Mouse (Mus musculus): Measurements from ENCODE around the gene Srrd. TPM values are rescaled to one million over a fixed set of nuclear protein-coding genes. Genes with fewer than 3 reads are reported as not detected.

Srrd gene
- total RNA-seq, 2 experiments from 2014 or later: 21.4 to 30.4 TPM

- no peak overlapping the region for H3K4me3 ChIP-seq
- DNase-seq (ENCODE audit: low spot score in 2 of 2): no peak
- H3K27ac ChIP-seq: peak overlapping the region; percentile 75; the same call in 1 of the 2 replicates
- no peak for TF ChIP-seq CTCF (conservative IDR thresholded peaks at IDR 0.05)
Observed at GRCm38 (mm10) chr5:112300112-112300511, 42.7 kb downstream of the Srrd start.

- no peak for DNase-seq (ENCODE audit: low spot score in 2 of 2)
- peak overlapping the region; percentile 72 for H3K27ac ChIP-seq
- TF ChIP-seq CTCF (conservative IDR thresholded peaks at IDR 0.05): no peak
- H3K4me3 ChIP-seq: no peak overlapping the region
Observed at GRCm38 (mm10) chr5:112299399-112299798, 43.4 kb downstream of the Srrd start.

DNA sequence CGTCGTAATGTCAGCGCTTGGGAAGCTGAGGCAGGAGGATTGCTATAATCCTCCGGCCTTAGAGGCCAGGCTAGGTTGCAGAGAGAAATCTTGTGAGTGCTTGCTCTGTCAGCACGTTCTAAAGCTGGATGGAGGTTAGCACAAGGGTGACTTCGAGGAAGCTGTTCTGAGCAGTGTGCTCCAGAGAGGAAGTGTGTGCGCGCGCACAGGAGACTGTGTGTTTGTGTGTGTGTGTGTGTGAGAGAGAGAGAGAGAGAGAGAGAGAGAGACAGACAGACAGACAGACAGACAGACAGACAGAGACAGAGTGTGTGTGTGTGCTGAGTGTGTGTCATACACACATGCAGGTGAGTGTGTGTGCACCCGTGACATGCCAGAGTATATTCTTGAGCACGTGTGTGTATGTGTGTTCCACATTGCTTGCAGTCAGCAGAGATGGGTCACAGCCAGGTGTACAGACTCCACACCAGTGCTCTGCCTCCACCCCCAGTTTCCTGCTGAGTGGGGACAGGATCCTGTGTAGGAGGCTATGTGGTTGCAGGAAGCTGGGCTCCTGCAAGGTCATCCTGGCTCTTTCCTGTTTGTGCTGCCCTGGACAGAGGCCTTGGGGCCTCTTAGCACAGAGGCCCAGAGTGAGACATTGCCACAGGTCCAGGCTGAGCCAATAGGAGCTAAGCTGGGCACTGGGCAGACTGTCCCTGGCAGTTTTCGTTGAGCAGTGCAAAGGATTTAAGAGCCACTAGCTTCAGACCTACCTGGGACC is 44.4 kb downstream of the Srrd start:
- Histone ChIP-seq H3K27ac (peak overlapping the region; percentile 72), H3K4me3 (no peak overlapping the region)
- no peak for TF ChIP-seq CTCF (conservative IDR thresholded peaks at IDR 0.05)
- no peak for DNase-seq (ENCODE audit: low spot score in 2 of 2)

DNA sequence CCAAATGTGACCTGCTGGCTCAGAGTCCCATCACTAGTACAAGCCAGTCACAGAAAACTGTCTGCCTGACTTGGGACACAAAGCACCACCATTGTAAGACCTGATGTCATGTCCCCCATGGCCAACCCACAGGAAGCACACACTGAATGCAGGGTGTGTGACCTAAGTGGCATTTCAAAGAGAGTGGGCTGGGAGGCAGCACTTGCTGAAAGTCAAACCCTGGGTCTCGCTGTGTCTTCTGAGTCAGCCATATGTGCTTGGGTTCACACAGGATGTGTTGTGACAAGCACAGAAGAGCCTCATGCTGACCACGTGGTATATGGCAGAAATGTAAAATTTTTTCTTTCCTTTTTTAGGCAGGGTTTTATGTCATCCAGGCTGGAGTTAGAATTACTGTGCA is 45.6 kb downstream of the Srrd start:
- DNase-seq (ENCODE audit: low spot score in 2 of 2): no peak
- no peak for TF ChIP-seq CTCF (conservative IDR thresholded peaks at IDR 0.05)
- Histone ChIP-seq H3K27ac (peak overlapping the region; percentile 67), H3K4me3 (no peak overlapping the region)

GRCm38 (mm10) chr5:112296404-112297181 is 46.2 kb downstream of the Srrd start:
- H3K4me3 ChIP-seq: no peak overlapping the region
- H3K27ac ChIP-seq: peak overlapping the region; percentile 75
- DNase-seq (ENCODE audit: low spot score in 2 of 2): no peak
- no peak for TF ChIP-seq CTCF (conservative IDR thresholded peaks at IDR 0.05)

DNA sequence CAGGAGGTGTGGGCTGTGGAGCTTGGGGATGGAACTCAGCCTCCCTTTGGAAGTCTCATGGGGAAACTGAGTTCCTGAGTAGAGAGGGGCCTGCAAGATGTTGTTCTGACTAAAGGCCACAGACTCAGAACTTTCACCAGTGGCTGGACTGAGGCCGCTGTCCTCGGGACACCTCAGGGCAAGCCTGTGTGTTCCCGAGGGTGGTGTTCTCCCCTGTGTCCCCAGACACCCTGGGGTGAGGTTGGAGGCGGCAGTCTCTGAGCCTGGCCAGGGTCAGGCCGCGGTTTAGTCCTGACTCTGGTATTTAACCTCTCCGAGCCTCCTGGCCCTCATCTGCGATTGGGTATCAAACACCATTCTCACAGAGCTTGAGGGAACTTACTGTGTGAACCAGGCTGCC is 47.3 kb downstream of the Srrd start:
- Histone ChIP-seq H3K4me3 (no peak overlapping the region), H3K27ac (peak overlapping the region; percentile 75)
- no peak for TF ChIP-seq CTCF (conservative IDR thresholded peaks at IDR 0.05)
- DNase-seq (ENCODE audit: low spot score in 2 of 2): no peak

GRCm38 (mm10) chr5:112295162-112295561 is 47.7 kb downstream of the Srrd start:
- TF ChIP-seq CTCF (conservative IDR thresholded peaks at IDR 0.05): no peak
- Histone ChIP-seq H3K4me3 (no peak overlapping the region), H3K27ac (peak overlapping the region; percentile 75)
- no peak for DNase-seq (ENCODE audit: low spot score in 2 of 2)

DNA sequence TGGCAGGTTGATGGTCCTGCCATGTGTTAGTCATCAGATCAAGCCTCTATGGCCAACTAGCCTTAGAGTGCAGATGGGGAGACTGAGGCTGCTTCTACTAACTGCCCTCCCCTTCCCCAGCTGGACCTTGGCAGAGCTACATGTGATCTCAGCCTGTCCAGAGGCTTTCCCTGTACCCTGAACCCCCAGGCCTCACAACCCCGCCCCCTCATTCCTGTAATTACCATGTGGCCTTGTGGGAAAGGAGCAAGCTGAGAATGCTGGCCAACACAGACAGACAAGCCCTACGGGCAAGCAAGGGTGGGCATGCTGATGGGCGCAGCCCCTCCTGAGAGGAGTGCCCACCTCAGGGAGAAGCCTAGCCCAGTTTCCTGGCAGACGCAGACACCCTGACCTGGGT is 48.1 kb downstream of the Srrd start:
- no peak for DNase-seq (ENCODE audit: low spot score in 2 of 2)
- H3K27ac ChIP-seq: peak overlapping the region; percentile 75
- TF ChIP-seq CTCF (conservative IDR thresholded peaks at IDR 0.05): no peak
- no peak overlapping the region for H3K4me3 ChIP-seq

GRCm38 (mm10) chr5:112293800-112294199 is 49.0 kb downstream of the Srrd start:
- DNase-seq (ENCODE audit: low spot score in 2 of 2): no peak
- peak overlapping the region; percentile 75; the same call in 1 of the 2 replicates for H3K27ac ChIP-seq
- no peak for TF ChIP-seq CTCF (conservative IDR thresholded peaks at IDR 0.05)
- H3K4me3 ChIP-seq: no peak overlapping the region

DNA sequence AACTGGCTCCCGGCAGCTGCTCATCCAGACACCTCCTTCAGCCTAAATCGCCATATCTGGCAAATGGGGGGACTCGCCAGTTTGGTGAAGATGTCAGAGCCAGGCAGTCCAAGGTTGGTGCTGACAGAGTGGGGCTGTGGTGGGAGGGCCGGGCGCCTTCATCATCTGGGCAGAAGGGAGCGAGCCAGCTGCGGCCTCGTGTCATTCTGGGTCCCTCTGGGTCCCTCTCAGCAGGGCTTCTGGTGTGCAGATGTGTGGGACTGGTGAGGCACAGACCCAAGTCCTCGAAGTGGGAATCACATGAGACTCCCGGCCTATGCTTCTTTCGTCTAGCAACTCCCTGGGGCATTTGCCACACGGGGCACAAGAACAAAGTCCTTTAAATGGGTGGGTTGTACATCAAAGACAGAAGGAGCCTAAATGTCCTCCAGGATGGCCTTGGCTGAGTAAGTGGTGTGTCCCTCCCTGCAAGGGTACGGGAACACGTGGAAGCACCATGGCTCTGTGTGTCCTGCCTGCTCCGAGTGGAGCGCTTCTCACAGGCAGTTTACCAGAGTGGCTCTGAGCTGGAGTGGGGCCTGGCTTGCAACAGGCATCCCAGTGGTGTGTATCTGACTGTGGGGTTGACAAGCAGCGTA is 50.4 kb downstream of the Srrd start:
- TF ChIP-seq CTCF (conservative IDR thresholded peaks at IDR 0.05): no peak
- H3K27ac ChIP-seq: peak overlapping the region; percentile 64
- DNase-seq (ENCODE audit: low spot score in 2 of 2): no peak
- H3K4me3 ChIP-seq: no peak overlapping the region

GRCm38 (mm10) chr5:112291866-112292265 is 51.0 kb downstream of the Srrd start:
- Histone ChIP-seq H3K27ac (peak overlapping the region; percentile 64), H3K4me3 (no peak overlapping the region)
- no peak for DNase-seq (ENCODE audit: low spot score in 2 of 2)
- TF ChIP-seq CTCF (conservative IDR thresholded peaks at IDR 0.05): no peak

- peak overlapping the region; percentile 65 for H3K27ac ChIP-seq
- no peak overlapping the region for H3K4me3 ChIP-seq
- no peak for TF ChIP-seq CTCF (conservative IDR thresholded peaks at IDR 0.05)
- no peak for DNase-seq (ENCODE audit: low spot score in 2 of 2)
Observed at GRCm38 (mm10) chr5:112290536-112290880, 52.3 kb downstream of the Srrd start.

DNA sequence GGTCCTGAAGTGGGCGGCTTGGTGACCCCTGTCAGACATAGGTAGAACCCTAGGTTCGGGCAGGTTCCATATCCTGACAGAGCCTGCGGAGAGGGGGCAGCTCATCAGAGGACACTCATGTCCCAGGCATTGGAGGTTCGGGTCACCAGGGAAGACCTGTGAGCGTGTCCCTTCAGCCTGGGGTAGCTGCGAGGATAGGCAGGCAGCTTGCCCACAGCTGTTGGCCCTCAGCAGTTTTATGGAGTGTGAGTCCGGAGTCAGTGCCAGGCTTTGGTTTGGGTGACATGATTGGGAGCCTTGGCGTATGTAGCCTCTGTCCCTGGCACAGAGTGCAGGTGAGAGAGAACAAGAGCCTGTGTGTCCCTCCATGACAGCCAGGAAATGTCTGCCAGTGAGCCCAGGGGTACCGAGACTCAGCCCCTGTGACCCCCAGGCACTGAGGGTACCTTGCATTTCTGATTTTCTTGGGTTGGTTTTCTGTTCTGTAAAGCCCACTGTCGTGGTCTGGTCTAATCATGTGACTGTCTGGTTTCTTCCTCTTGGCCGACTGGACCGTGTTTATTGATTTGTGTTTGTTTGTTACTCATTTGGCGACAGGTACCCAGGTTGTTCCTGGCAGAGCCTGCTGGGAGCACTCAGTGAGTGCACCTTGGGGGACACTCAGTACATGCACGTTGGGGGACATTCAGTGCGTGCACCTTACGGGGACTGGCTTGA is 52.9 kb downstream of the Srrd start:
- no peak for DNase-seq (ENCODE audit: low spot score in 2 of 2)
- TF ChIP-seq CTCF (conservative IDR thresholded peaks at IDR 0.05): no peak
- Histone ChIP-seq H3K27ac (peak overlapping the region; percentile 65), H3K4me3 (no peak overlapping the region)
